Mouse (Mus musculus): ENCODE measurements around the gene Otud7b.

- TF ChIP-seq CTCF (IDR thresholded peaks at IDR 0.05; ENCODE audit: low read depth) (peak; percentile 28; the same call in 1 of the 2 replicates), EP300 (optimal IDR thresholded peaks at IDR 0.05) (no peak)
Measured at GRCm38 (mm10) chr3:96069542-96069941, 34.8 kb upstream of the Otud7b start.
